Mouse (Mus musculus): ENCODE measurements around the gene Rora.

GRCm38 (mm10) chr9:69110706-69111105 lies 457.1 kb downstream of the Rora start:
- TF ChIP-seq CTCF (IDR thresholded peaks at IDR 0.05; ENCODE audit: control insufficient read depth, insufficient read depth, low read length) = no peak
- no peak for TF ChIP-seq POLR2A (IDR thresholded peaks at IDR 0.05; ENCODE audit: borderline replicate concordance, control insufficient read depth, low read depth, low read length)
